Comparison of ENCODE assay signal across 18 mouse cellular contexts in the genomic region with DNA sequence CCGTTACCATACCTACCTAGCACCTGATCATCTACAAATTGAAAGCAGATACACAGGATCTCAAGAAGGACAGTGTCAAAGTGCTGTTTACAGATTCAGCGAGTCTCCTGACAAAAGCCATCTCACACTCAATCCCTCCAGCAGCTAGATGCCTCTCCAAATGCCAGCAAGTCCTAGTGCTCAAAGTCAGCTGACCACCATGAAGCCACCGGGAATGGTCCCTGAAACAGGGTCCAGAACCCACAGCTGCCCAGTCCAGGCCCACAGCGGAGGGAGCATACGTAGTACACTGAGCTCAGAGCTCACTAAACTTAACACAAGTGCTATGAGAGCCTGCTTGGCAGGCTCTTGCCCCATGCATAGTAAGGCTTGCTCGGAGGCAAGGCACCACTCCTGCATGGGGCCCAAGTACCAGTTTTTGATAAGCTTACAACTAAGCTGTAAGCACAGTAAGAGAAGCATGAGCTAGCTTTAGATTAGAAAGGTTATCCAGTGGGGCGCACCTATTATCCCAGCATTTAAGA. TPM values are rescaled to one million over a fixed set of nuclear protein-coding genes. Genes with fewer than 3 reads are reported as not detected.
DNase-seq lines count a peak whose midpoint lies in the region; ATAC-seq and TF ChIP-seq lines count a peak whose summit lies in the region.
"Had no signal": no experiment of that assay in that cellular context is flagged by ENCODE, and none has a peak within 500 bp of the region (broad histone marks: within the 10 kb centered on the region; RNA-seq: fewer than 3 reads in every experiment).

No protein-coding gene starts in this region.

- peaks cover 30% of the 10 kb centered on the region for H3K36me3 ChIP-seq in heart, adult 2 months (ENCODE audit: control insufficient read depth, insufficient read depth, low read length)
- peaks cover 36% of the 10 kb centered on the region for H3K36me3 ChIP-seq in liver, adult 2 months (ENCODE audit: control insufficient read depth, insufficient read depth, low read length)
- peaks cover 9% of the 10 kb centered on the region; the same call in 1 of the 2 replicates for H3K36me3 ChIP-seq in liver, embryonic 11.5 days (ENCODE audit: control insufficient read depth, insufficient read depth, low read length)
- H3K36me3 ChIP-seq in heart, postnatal 0 days (replicated peaks; ENCODE audit: control insufficient read depth, insufficient read depth, low read length) = peaks cover 19% of the 10 kb centered on the region

- no peak for ATAC-seq in liver, embryonic 11.5 days (replicated peaks; ENCODE audit: low FRiP score)
- peak; percentile 67 for ATAC-seq in heart, postnatal 0 days (ENCODE audit: insufficient read depth, low read depth)
- ATAC-seq: midbrain, embryonic 16.5 days had no signal

- H3K79me2 ChIP-seq in heart, adult 2 months (replicated peaks; ENCODE audit: control insufficient read depth, insufficient read depth, low read length) = peaks cover 8% of the 10 kb centered on the region
- peaks cover 37% of the 10 kb centered on the region for H3K79me2 ChIP-seq in liver, adult 2 months (ENCODE audit: control insufficient read depth, insufficient read depth, low read length)

- no peak overlapping the region for H3K4me3 ChIP-seq in heart, adult 2 months
- no peak overlapping the region for H3K4me3 ChIP-seq in liver, adult 2 months (ENCODE audit: insufficient read depth, low read depth, low read length)
- no peak overlapping the region for H3K4me3 ChIP-seq in liver, embryonic 11.5 days (ENCODE audit: low read depth, low read length)
- H3K4me3 ChIP-seq in bone marrow macrophage, adult 2 months (ENCODE audit: insufficient read depth, low read length) = peak overlapping the region; percentile 24
- H3K4me3 ChIP-seq in heart, postnatal 0 days (ENCODE audit: low read depth, low read length) = no peak overlapping the region
- H3K4me3 ChIP-seq: forebrain, embryonic 12.5 days; hindbrain, embryonic 13.5 days; limb, embryonic 12.5 days had no signal

- DNase-seq in heart, adult 2 months = peak in 1 of 2 experiments; percentile 35
- DNase-seq in heart, postnatal 14 days = no peak
- no peak for DNase-seq in liver, adult 2 months (ENCODE audit: extremely low read depth, low read depth, low spot score)
- no peak for DNase-seq in liver, embryonic 11.5 days (ENCODE audit: low spot score)
- peak; percentile 21 for DNase-seq in heart, postnatal 0 days (ENCODE audit: low spot score)
- no peak for DNase-seq in cerebellum, adult 11 months
- DNase-seq in thymus, postnatal 25 days = no peak
- DNase-seq: adrenal gland, postnatal 10 days; B cell, adult 2 months; cerebellum, adult 9-10 months; embryo, embryonic 11 days had no signal

- no peak for TF ChIP-seq POLR2A in heart, adult 2 months (IDR thresholded peaks at IDR 0.05; ENCODE audit: insufficient read depth, low read depth, low read length)
- no peak for TF ChIP-seq POLR2A in liver, adult 2 months (IDR thresholded peaks at IDR 0.05; ENCODE audit: extremely low read depth, insufficient read depth, low read length)
- no peak for TF ChIP-seq POLR2A in bone marrow macrophage, adult 2 months (IDR thresholded peaks at IDR 0.05; ENCODE audit: borderline replicate concordance, low read depth, low read length)

- no peaks in the 10 kb centered on the region for H3K27me3 ChIP-seq in heart, adult 2 months (ENCODE audit: control insufficient read depth, insufficient read depth, low read length)
- no peaks in the 10 kb centered on the region for H3K27me3 ChIP-seq in liver, adult 2 months (ENCODE audit: control insufficient read depth, insufficient read depth, low read length)
- H3K27me3 ChIP-seq in liver, embryonic 11.5 days (replicated peaks; ENCODE audit: control insufficient read depth, insufficient read depth, low read length) = no peaks in the 10 kb centered on the region
- no peaks in the 10 kb centered on the region for H3K27me3 ChIP-seq in heart, postnatal 0 days (ENCODE audit: control insufficient read depth, insufficient read depth, low read length)
- H3K27me3 ChIP-seq: forebrain, embryonic 12.5 days; hindbrain, embryonic 13.5 days; limb, embryonic 12.5 days had no signal

- H3K27ac ChIP-seq in heart, adult 2 months = peak overlapping the region; percentile 69; the same call in 1 of the 2 replicates
- H3K27ac ChIP-seq in liver, adult 2 months (replicated peaks; ENCODE audit: insufficient read depth, low read depth, low read length) = 0 out of 2 replicates have a peak overlapping the region, but pooled peaks have one; percentile 0
- no peak overlapping the region for H3K27ac ChIP-seq in liver, embryonic 11.5 days (ENCODE audit: low read depth, low read length)
- peak overlapping the region; percentile 99 for H3K27ac ChIP-seq in bone marrow macrophage, adult 2 months (ENCODE audit: insufficient read depth, low read depth, low read length)
- peak overlapping the region; percentile 43 for H3K27ac ChIP-seq in heart, postnatal 0 days (ENCODE audit: low read depth)
- H3K27ac ChIP-seq: forebrain, embryonic 12.5 days; hindbrain, embryonic 13.5 days; kidney, postnatal 0 days; limb, embryonic 12.5 days had no signal

- no peak overlapping the region for H3K4me2 ChIP-seq in liver, embryonic 11.5 days
- H3K4me2 ChIP-seq in heart, postnatal 0 days (ENCODE audit: low read depth, low read length) = peak overlapping the region; percentile 34
- H3K4me2 ChIP-seq: forebrain, embryonic 12.5 days; hindbrain, embryonic 13.5 days; limb, embryonic 12.5 days had no signal

- peaks cover 31% of the 10 kb centered on the region for H3K4me1 ChIP-seq in heart, adult 2 months (ENCODE audit: control insufficient read depth, insufficient read depth, low read length)
- H3K4me1 ChIP-seq in liver, adult 2 months (ENCODE audit: control insufficient read depth, insufficient read depth, low read length) = peaks cover 29% of the 10 kb centered on the region
- H3K4me1 ChIP-seq in liver, embryonic 11.5 days (replicated peaks; ENCODE audit: control insufficient read depth, insufficient read depth, low read length) = peaks cover 7% of the 10 kb centered on the region; the same call in 1 of the 2 replicates
- peaks cover 63% of the 10 kb centered on the region for H3K4me1 ChIP-seq in bone marrow macrophage, adult 2 months (ENCODE audit: control insufficient read depth, insufficient read depth, low read length)
- peaks cover 31% of the 10 kb centered on the region for H3K4me1 ChIP-seq in heart, postnatal 0 days (ENCODE audit: control insufficient read depth, insufficient read depth)

- no peak for TF ChIP-seq EP300 in heart, adult 2 months (IDR thresholded peaks at IDR 0.05; ENCODE audit: insufficient read depth, low read depth, low read length)
- TF ChIP-seq EP300 in heart, postnatal 0 days (IDR thresholded peaks at IDR 0.05; ENCODE audit: low read depth) = no peak

- TF ChIP-seq CTCF in heart, adult 2 months (IDR thresholded peaks at IDR 0.05) = no peak
- no peak for TF ChIP-seq CTCF in liver, adult 2 months (IDR thresholded peaks at IDR 0.05; ENCODE audit: low read depth, low read length)
- no peak for TF ChIP-seq CTCF in bone marrow macrophage, adult 2 months (IDR thresholded peaks at IDR 0.05; ENCODE audit: low read depth, low read length)
- no peak for TF ChIP-seq CTCF in heart, postnatal 0 days (IDR thresholded peaks at IDR 0.05; ENCODE audit: low read depth)

- H3K9me3 ChIP-seq in liver, embryonic 11.5 days (ENCODE audit: control insufficient read depth, low read length) = no peaks in the 10 kb centered on the region
- H3K9me3 ChIP-seq in heart, postnatal 0 days (replicated peaks; ENCODE audit: control insufficient read depth, low read length) = no peaks in the 10 kb centered on the region
- H3K9me3 ChIP-seq: forebrain, embryonic 12.5 days; hindbrain, embryonic 13.5 days; limb, embryonic 12.5 days had no signal

- 61% methylated on average over 7 of the region's 7 CpGs for WGBS in heart, adult 2 months
- 83% methylated on average over 7 of the region's 7 CpGs for WGBS in liver, adult 2 months
- WGBS in liver, embryonic 11.5 days = 78% methylated on average over 7 of the region's 7 CpGs
- 40% methylated on average over 7 of the region's 7 CpGs for WGBS in heart, postnatal 0 days

- H3K9ac ChIP-seq in heart, adult 2 months (ENCODE audit: low read depth, low read length) = no peak overlapping the region
- H3K9ac ChIP-seq in liver, adult 2 months (ENCODE audit: low read depth, low read length) = no peak overlapping the region
- no peak overlapping the region for H3K9ac ChIP-seq in liver, embryonic 11.5 days (ENCODE audit: low read depth, low read length)
- H3K9ac ChIP-seq in heart, postnatal 0 days (replicated peaks; ENCODE audit: low read depth, low read length) = no peak overlapping the region
- H3K9ac ChIP-seq: forebrain, embryonic 12.5 days; hindbrain, embryonic 13.5 days; limb, embryonic 12.5 days had no signal

- intact Hi-C loops in heart, adult 2 months (cut with DNase I) = no loop called here
- intact Hi-C loops in heart, postnatal 14 days (cut with DNase I) = no loop called here

RNA-seq across cellular contexts. Expression of gene Glt1d1, which starts 22.8 kb away (rescaled TPM):
- not detected for total RNA-seq in heart, adult 2 months (2021)
- polyA plus RNA-seq in heart, adult 2 months (2012; rRNA removed) = not detected in 2 replicates
- total RNA-seq in heart, postnatal 14 days (2021) = not detected
- 35.4 and 38.2 TPM in 2 replicates for total RNA-seq in liver, adult 2 months (2014; rRNA removed)
- 9.7 and 14.4 TPM in 2 replicates for polyA plus RNA-seq in liver, adult 2 months (2012; rRNA removed)
- 0.10 and 0.67 TPM in 2 replicates for polyA plus RNA-seq in liver, embryonic 11.5 days (2014; fragmentation: Nextera tagmentation; extraction: Ambion mirVana)
- not detected in 2 replicates for polyA plus RNA-seq in bone marrow macrophage, adult 2 months (2012; ENCODE audit: insufficient read depth, insufficient read length, missing spikeins)
- total RNA-seq in heart, postnatal 0 days (2014; rRNA removed; ENCODE audit: low replicate concordance) = not detected in 2 replicates
- not detected in 2 replicates for polyA plus RNA-seq in heart, postnatal 0 days (2015; fragmentation: Nextera tagmentation; extraction: Ambion mirVana)
- total RNA-seq: gastrocnemius, postnatal 4 days had no signal

RNA-seq across cellular contexts. Expression of gene Slc15a4, which starts 23.4 kb away (rescaled TPM):
- 10 to 100 TPM; 13.1 to 13.6 TPM for total RNA-seq in heart, adult 2 months (2021)
- polyA plus RNA-seq in heart, adult 2 months (2012; rRNA removed) = 10.6 and 15.0 TPM in 2 replicates
- 10 to 100 TPM; 11.1 to 15.5 TPM for total RNA-seq in heart, postnatal 14 days (2021)
- total RNA-seq in liver, adult 2 months (2014; rRNA removed) = 46.7 and 51.9 TPM in 2 replicates
- 22.4 and 26.8 TPM in 2 replicates for polyA plus RNA-seq in liver, adult 2 months (2012; rRNA removed)
- 17.6 and 20.1 TPM in 2 replicates for polyA plus RNA-seq in liver, embryonic 11.5 days (2014; fragmentation: Nextera tagmentation; extraction: Ambion mirVana)
- polyA plus RNA-seq in bone marrow macrophage, adult 2 months (2012; ENCODE audit: insufficient read depth, insufficient read length, missing spikeins) = 91.2 and 93.3 TPM in 2 replicates
- 31.1 and 35.3 TPM in 2 replicates for total RNA-seq in heart, postnatal 0 days (2014; rRNA removed; ENCODE audit: low replicate concordance)
- polyA plus RNA-seq in heart, postnatal 0 days (2015; fragmentation: Nextera tagmentation; extraction: Ambion mirVana) = 8.7 and 11.6 TPM in 2 replicates
